Comparison of ENCODE assay signal across 15 mouse cellular contexts in the genomic region with DNA sequence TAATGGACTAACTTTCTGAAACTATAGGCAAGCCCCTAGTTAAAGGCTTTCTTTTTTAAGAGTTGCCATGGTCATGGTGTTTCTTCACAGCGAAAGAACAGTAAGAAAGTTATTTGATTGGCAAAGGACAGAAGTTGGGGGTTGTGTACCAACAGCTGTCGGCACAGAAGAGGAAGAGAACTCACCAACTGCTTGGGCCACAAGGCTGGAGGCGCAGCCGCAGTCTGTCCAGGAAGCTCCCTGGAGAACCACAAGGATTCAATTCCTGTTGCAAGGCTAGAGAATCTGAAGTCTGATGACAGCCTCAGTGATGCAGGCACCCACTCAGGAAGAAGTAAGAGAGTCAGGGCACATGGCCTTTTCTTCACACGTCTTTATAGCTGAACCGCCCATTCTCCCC. TPM values are rescaled to one million over a fixed set of nuclear protein-coding genes. Genes with fewer than 3 reads are reported as not detected.
DNase-seq lines count a peak whose midpoint lies in the region; ATAC-seq and TF ChIP-seq lines count a peak whose summit lies in the region.
"Had no signal": no experiment of that assay in that cellular context is flagged by ENCODE, and none has a peak within 500 bp of the region (broad histone marks: within the 10 kb centered on the region; RNA-seq: fewer than 3 reads in every experiment).

No protein-coding gene starts in this region.

- no peak overlapping the region for H3K9ac ChIP-seq in midbrain, embryonic 15.5 days
- H3K9ac ChIP-seq: embryonic facial prominence, embryonic 13.5 days; forebrain, embryonic 15.5 days; hindbrain, embryonic 14.5 days; limb, embryonic 15.5 days; midbrain, embryonic 13.5 days had no signal

- 29% methylated on average over 6 of the region's 6 CpGs for WGBS in spleen, adult 2 months
- 73% methylated on average over 6 of the region's 6 CpGs for WGBS in midbrain, embryonic 15.5 days

- no peaks in the 10 kb centered on the region for H3K9me3 ChIP-seq in midbrain, embryonic 15.5 days
- H3K9me3 ChIP-seq: embryonic facial prominence, embryonic 13.5 days; forebrain, embryonic 15.5 days; limb, embryonic 15.5 days; midbrain, embryonic 13.5 days had no signal

- no peaks in the 10 kb centered on the region; the same call in 1 of the 2 replicates for H3K4me1 ChIP-seq in spleen, adult 2 months (ENCODE audit: control insufficient read depth, insufficient read depth, insufficient read length)
- no peaks in the 10 kb centered on the region for H3K4me1 ChIP-seq in midbrain, embryonic 15.5 days
- H3K4me1 ChIP-seq: embryonic facial prominence, embryonic 13.5 days; forebrain, embryonic 15.5 days; limb, embryonic 15.5 days; midbrain, embryonic 13.5 days had no signal

- DNase-seq in gastrocnemius, adult 2 months = peak; percentile 34
- no peak for DNase-seq in gastrocnemius, postnatal 10 days
- DNase-seq in spleen, adult 2 months (ENCODE audit: low read depth in 1 of 2, low spot score in 2 of 2) = no peak
- no peak for DNase-seq in spleen, postnatal 14 days (ENCODE audit: low spot score in 2 of 2)
- peak; percentile 43 for DNase-seq in lung, postnatal 25 days (ENCODE audit: low spot score)
- DNase-seq in splenic B cell, adult 2 months (ENCODE audit: low read depth, low spot score) = peak; percentile 47
- no peak for DNase-seq in adipocyte (ENCODE audit: low spot score)
- DNase-seq: cerebellum, adult 9-11 months; gastrocnemius, postnatal 36 days had no signal

- no peaks in the 10 kb centered on the region for H3K36me3 ChIP-seq in spleen, adult 2 months (ENCODE audit: control insufficient read depth, insufficient read depth, low read length)
- H3K36me3 ChIP-seq in splenic B cell, adult 2 months (ENCODE audit: control insufficient read depth, insufficient read depth, low read length, poor library complexity, severe bottlenecking) = no peaks in the 10 kb centered on the region
- no peaks in the 10 kb centered on the region for H3K36me3 ChIP-seq in midbrain, embryonic 15.5 days (replicated peaks)
- H3K36me3 ChIP-seq: embryonic facial prominence, embryonic 13.5 days; forebrain, embryonic 15.5 days; limb, embryonic 15.5 days; midbrain, embryonic 13.5 days had no signal

- H3K4me3 ChIP-seq in gastrocnemius, adult 2 months = no peak overlapping the region
- H3K4me3 ChIP-seq in spleen, adult 2 months (ENCODE audit: extremely low read depth, insufficient read depth, insufficient read length) = no peak overlapping the region
- no peak overlapping the region for H3K4me3 ChIP-seq in midbrain, embryonic 15.5 days
- H3K4me3 ChIP-seq: embryonic facial prominence, embryonic 13.5 days; forebrain, embryonic 15.5 days; limb, embryonic 15.5 days; midbrain, embryonic 13.5 days had no signal

- no peak for TF ChIP-seq CTCF in gastrocnemius, adult 2 months (IDR thresholded peaks at IDR 0.05)
- TF ChIP-seq CTCF in spleen, adult 2 months (IDR thresholded peaks at IDR 0.05; ENCODE audit: extremely low read depth, insufficient read depth, insufficient read length, insufficient replicate concordance) = no peak

- H3K4me2 ChIP-seq in midbrain, embryonic 15.5 days = no peak overlapping the region
- H3K4me2 ChIP-seq: embryonic facial prominence, embryonic 13.5 days; forebrain, embryonic 15.5 days; hindbrain, embryonic 14.5 days; limb, embryonic 15.5 days; midbrain, embryonic 13.5 days had no signal

- intact Hi-C loops in gastrocnemius, adult 2 months (cut with DNase I) = no loop called here

- H3K27ac ChIP-seq in gastrocnemius, adult 2 months = no peak overlapping the region
- peak overlapping the region; percentile 43; the same call in 1 of the 2 replicates for H3K27ac ChIP-seq in spleen, adult 2 months (ENCODE audit: insufficient read depth, low read length)
- H3K27ac ChIP-seq in midbrain, embryonic 15.5 days = no peak overlapping the region
- H3K27ac ChIP-seq: embryonic facial prominence, embryonic 13.5 days; forebrain, embryonic 15.5 days; hindbrain, embryonic 14.5 days; limb, embryonic 15.5 days; midbrain, embryonic 13.5 days had no signal

- no peak for TF ChIP-seq POLR2A in spleen, adult 2 months (IDR thresholded peaks at IDR 0.05; ENCODE audit: low read depth, low read length)

- no peak for ATAC-seq in midbrain, embryonic 15.5 days (replicated peaks)
- ATAC-seq: forebrain, embryonic 15.5 days; midbrain, embryonic 13.5 days had no signal

- H3K27me3 ChIP-seq in spleen, adult 2 months (ENCODE audit: control insufficient read depth, insufficient read depth, low read length) = no peaks in the 10 kb centered on the region
- no peaks in the 10 kb centered on the region for H3K27me3 ChIP-seq in splenic B cell, adult 2 months (ENCODE audit: control insufficient read depth, insufficient read depth, low read length, poor library complexity, severe bottlenecking)
- no peaks in the 10 kb centered on the region for H3K27me3 ChIP-seq in midbrain, embryonic 15.5 days (replicated peaks)
- H3K27me3 ChIP-seq: embryonic facial prominence, embryonic 13.5 days; forebrain, embryonic 15.5 days; limb, embryonic 15.5 days; midbrain, embryonic 13.5 days had no signal

RNA-seq across cellular contexts. Expression of gene Abi1, which starts 12.5 kb away (rescaled TPM):
- 10 to 100 TPM; 17.3 to 18.9 TPM for total RNA-seq in gastrocnemius, adult 2 months (2021)
- total RNA-seq in gastrocnemius, postnatal 10 days (2021) = 10 to 100 TPM; 28.6 to 34.7 TPM
- polyA plus RNA-seq in spleen, adult 2 months (2012; rRNA removed) = 63.0 and 67.8 TPM in 2 replicates
- 63.1 and 63.6 TPM in 2 replicates for polyA plus RNA-seq in midbrain, embryonic 15.5 days (2015; fragmentation: Nextera tagmentation; extraction: Ambion mirVana)

RNA-seq across cellular contexts. Expression of gene Acbd5, which starts 15.4 kb away (rescaled TPM):
- total RNA-seq in gastrocnemius, adult 2 months (2021) = 10 to 100 TPM; 27.1 to 31.4 TPM
- 10 to 100 TPM; 34.7 to 36.4 TPM for total RNA-seq in gastrocnemius, postnatal 10 days (2021)
- 7.5 and 7.8 TPM in 2 replicates for polyA plus RNA-seq in spleen, adult 2 months (2012; rRNA removed)
- polyA plus RNA-seq in midbrain, embryonic 15.5 days (2015; fragmentation: Nextera tagmentation; extraction: Ambion mirVana) = 76.1 and 85.8 TPM in 2 replicates

Comparison
In these comparisons a context has a peak if more than half of its experiments do, and no peak if none do; other contexts are left out.
1. DNase-seq: peak in gastrocnemius, adult 2 months (single experiment), lung, postnatal 25 days (single experiment) and splenic B cell, adult 2 months (single experiment); none in gastrocnemius, postnatal 10 days (single experiment), spleen, adult 2 months (0 of 2), spleen, postnatal 14 days (0 of 2) and adipocyte (single experiment).